Mouse (Mus musculus): Measurements from ENCODE around the gene Acot8.

The Acot8 gene

DNA sequence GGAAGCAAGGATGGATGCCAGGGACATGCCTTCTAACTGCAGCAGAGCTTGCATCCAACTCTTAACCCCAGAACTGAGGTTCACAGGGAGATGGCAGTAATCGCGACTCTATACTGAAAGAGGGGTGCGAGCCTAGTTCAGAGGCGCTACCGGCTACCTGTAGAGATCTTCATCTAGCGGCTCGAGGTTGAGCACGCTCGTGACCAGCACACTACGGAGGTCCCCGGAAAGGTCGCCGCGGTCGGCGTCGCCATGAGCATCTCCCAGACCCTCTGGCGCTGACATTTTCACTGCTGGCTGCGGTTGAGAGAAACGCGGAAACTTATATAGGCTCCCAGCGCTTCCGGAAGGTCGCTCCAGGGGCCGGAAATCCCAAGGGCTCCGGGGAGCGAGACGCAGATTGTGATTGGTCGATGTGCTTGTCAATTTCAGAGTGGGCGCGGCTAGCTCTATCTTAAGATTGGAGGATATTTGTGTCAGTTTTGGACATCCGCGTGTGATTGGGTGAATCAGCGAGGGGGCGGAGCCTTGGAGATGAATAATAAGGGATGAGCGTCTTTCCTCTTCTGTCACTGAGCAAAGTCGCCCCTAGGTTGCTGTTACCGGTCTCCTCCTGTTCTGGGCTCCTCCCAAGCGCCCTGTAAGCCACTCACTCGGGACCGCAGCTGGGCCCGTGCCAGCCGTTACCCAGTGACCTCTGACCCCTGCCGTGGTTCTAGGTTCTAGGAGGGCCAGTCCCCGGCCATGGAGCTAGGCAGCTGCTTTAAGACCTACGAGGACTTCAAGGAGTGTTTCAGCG lies at the start of gene Acot8, which contains the start of gene Zswim3:
TSS of gene Acot8 (minus strand) at position 350 of the 799 bp plus-strand sequence.
TSS of gene Zswim3 (plus strand) at position 566 of the 799 bp plus-strand sequence.
- peak; percentile 99 for DNase-seq

DNA sequence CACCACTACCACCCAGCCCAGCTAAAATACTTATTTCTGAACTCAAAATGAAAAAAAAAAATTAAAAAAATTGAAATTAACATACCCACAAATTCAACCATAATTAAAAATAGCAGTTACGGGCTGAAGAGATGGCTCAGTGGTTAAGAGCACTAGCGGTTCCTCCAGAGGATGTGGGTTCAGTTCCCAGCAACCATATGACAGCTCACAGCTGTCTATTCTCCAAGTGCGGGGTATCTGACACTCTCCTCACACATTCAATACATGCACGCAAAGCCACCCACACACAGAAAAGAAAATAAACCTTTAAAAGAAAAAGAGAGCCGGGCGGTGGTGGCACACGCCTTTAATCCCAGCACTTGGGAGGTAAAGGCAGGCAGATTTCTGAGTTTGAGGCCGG lies 45.4 kb upstream of the Acot8 start:
- no peak for DNase-seq

DNA sequence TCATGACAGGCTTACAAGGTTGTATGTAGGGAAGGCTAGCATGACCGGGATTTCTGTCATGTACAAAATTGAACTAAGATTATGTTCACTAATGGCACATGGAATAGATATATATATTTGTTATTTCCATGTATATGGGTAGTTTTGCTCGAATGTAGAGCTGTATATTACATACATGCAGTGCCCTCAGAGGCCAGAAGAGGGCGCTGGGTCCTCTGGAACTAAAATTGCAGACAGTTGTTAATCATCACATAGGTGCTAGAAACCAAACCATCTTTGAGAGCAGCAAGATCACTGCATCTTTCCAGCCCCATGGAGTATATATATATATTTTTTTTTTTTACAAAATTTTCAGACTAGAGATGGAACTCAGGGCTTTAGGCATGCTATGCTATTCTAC lies 41.1 kb upstream of the Acot8 start:
- DNase-seq, result no peak

DNA sequence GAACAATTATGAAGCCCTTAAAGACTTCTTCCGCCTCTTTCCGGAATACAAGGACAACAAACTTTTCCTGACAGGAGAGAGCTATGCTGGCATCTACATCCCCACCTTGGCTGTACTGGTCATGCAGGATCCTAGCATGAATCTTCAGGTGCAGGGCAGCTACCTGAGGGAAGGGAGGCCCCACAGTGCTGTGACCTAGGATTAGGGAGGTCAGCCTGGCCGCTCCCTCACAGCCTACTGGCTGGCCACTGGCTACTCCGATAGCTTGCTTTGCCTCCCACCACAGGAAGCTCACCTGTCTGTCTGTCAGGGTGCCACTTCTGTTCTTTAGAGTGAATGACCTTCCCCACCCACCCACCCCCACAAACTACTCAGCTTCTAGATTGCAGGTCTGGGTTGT lies 30.5 kb upstream of the Acot8 start:
- DNase-seq, result no peak

DNA sequence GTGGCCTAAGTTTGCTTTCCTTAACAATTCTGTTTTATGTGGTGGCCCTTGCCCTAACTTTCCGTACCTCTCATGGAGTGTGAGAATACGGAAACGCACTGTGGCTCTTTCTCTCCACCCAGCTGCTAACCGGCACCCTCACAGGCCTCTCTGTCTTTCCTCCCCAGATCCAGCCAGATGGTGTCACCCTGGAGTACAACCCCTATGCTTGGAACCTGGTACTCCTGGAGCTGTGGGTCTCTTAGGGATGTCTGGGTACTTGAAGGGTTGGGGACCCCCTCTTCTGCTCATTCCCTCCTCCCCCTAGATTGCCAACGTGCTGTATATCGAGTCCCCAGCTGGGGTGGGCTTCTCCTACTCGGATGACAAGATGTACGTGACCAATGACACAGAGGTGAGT lies 29.8 kb upstream of the Acot8 start:
- DNase-seq, result no peak

DNA sequence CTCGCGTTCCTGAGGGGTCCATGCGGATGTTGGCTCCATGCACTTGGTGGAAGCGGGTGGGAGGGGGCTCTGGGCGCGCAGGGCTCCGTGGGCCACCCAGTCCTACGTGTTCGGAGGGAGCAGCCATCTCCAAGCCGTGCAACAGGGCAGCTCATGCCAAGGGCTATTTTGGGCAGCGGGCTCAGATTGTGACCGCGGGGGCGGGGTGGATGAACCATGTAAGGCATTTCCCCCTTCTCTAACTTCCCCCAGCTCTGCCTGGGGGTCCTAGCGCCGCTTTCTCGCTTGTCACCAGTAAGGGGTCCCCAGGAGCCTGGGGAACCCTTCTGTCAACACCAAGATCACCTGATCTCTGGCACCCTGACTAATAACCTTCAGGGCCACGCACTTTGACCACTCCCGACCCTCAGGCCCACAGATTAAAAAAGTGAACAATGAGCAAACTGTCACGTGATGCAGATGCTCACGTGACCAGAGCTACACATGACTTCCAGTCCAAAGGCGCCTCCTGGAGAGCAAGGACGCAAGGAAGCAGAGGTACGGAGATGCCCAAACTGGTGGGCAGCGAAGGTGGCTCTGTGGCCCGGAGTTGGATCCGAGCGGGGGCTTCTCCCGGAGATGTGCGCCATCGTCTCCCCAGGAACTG lies 28.8 kb upstream of the Acot8 start, which contains the start of gene Neurl2:
TSS of gene Neurl2 (minus strand) at position 143 of the 646 bp plus-strand sequence.
- peak; percentile 95 for DNase-seq

DNA sequence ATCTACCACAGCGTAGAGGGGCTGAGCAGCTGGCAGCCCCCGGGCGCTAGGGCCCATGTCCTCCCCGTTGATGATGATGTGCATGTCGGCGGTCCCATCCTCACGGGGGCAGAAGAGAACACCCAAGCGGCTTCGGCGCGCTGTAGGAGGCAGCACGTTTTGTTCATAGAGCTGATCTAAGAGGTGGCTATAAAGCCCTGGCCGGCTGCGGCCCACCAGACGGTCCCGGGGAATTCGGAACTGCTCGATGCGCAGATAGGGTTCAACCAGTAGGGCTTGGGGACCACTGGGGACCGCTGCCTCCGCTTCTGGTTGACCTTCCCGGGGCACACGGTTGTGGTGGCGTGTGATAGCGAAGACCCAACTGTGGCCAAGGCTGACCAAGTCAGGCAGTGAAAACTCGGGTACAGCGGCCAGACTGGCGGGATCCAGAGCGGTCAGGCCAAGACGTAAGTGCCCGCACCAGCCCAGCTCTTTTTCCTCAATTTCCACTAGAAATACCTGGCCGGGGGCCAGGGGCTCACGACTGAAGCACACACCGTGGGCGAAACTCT lies 28.1 kb upstream of the Acot8 start, which contains the start of gene Ctsa:
TSS of gene Ctsa (plus strand) at position 126 of the 554 bp plus-strand sequence.
- DNase-seq, result peak; percentile 80

DNA sequence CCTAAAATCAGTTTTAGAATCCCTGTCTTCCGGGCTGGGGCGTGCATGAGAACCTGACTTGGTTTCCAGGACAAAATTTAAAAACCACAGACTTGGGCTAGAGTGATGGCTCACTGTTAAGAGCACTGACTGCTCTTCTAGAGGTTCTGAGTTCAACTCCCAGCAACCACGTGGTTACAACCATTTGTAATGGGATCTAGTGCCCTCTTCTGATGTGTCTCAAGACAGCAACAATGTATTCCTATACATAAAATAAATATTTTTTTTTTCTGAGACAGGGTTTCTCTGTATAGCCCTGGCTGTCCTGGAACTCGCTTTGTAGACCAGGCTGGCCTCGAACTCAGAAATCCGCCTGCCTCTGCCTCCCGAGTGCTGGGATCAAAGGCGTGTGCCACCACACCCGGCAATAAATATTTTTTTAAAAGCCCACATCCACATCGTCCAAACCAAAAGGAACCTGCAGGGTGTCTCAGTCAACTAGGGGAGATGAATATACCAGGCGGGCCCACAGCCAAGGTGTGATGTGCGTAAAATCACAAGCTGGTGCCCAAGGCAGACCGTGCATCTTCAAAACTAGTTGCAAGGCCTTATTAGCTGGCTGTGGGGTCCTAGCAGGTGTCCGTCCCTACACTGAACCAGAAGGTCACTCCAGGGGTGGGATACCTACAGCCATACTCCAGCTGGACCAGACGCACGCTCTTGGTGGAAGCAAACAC lies 27.5 kb upstream of the Acot8 start:
- DNase-seq, result peak; percentile 61

DNA sequence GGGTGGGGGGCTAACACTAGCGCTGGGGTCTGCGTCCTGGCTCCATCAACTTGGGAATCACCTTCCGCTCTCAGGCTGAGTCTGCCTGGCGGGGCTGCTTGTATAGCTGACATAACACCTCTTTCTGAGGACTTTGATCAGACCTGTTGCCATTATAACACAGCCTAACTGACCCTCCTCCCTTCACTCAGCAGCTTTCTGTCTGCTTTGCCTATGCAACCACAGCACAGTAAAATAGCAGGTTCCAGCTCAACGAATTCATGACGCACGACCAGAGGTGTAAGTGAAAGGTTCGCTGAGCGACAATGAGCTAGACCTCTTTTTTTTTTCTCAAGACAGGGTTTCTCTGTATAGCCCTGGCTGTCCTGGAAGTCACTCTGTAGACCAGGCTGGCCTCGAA lies 26.3 kb upstream of the Acot8 start:
- DNase-seq, result no peak

DNA sequence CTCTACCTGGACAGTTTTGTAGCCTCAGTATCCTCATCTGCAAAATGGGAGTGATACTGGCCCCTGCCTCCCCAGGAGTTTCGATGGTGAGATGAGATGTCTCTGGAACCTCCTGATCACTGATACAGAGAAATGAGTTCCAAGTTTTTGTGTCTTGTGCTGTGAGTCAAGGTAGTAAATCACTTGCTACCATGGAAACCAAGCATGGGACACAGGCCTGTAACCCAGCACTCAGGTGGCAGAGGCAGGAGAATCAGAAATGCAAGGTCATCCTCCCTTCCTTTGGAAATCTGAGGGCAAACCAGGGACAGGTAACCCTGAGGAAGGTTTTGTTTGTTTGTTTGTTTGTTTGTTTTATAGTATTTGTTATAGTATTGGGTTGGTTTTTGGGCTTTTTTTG lies 24.4 kb upstream of the Acot8 start:
- no peak for DNase-seq

DNA sequence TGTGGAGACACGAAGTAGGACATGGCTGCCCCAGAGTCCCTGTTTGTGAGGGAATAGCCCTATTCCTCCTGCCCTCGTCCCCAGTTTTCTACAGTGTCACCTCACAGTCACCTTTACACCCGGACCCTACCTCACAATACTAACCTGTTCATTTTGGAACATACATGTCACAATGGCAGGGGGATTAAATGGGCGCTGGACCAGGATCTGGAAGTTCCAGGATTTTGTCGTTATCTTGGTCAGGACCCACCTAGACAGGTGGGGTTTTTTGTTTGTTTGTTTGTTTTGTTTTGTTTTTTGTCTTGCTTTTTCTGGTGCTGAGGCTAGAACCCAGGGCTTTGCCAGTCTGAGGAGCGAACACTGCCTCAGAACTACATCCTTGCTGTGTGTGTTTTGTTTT lies 23.8 kb upstream of the Acot8 start, which contains the start of gene Spata25:
TSS of gene Spata25 (minus strand) at position 101 of the 400 bp plus-strand sequence.
- DNase-seq, result no peak

DNA sequence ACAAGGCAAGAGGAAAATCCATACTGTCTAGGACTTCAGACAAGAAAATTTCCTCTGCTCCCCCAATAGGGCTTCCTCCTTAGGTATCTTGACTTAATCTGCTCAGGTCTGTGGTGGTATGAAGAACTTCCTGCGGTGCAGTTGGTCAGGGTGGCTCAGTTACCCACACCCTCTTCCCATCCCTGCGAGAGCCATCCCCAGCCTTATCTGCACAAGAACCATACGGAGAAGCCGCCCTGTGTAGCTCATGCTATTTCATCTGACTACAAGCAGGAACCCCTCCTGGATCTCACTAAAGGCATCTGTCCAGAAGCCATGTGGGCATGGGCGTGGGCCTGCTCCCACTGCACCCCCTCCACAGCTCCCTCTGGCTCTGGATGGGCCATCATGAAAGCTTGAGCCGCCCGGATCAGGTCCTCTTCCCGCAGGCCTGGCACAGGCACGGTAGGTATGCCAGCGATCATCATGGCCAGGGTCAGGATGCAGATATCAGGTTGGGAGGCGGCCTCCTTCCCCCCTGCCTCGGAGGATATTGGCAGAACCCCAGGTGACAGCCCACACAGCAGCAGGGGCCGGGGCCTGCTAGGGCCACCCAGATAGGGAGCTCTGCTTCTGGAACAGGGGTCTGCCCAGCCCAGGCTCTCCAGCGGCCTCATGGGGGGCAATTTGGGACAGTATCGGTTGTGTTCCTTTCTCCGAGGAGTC lies 22.6 kb upstream of the Acot8 start:
- DNase-seq, result no peak

DNA sequence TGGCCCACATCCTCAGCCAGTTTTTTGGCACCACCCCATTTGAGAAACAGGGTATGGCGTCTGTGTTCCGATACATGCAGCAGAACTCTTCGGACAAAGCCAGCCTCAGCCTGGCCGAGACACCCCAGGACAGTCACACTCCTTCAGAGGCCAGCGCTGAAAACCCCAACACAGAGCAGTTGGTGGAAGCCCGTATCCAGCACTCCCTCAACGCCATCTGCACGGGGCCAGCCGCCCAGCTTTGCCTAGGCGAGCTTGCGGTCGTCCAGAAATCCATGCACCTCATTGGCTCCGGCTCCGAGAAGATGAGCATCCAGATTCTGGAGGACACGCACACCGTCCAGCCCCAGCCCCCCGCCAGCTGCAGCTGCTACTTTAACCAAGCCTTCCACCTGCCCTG lies 20.8 kb upstream of the Acot8 start:
- DNase-seq, result no peak

DNA sequence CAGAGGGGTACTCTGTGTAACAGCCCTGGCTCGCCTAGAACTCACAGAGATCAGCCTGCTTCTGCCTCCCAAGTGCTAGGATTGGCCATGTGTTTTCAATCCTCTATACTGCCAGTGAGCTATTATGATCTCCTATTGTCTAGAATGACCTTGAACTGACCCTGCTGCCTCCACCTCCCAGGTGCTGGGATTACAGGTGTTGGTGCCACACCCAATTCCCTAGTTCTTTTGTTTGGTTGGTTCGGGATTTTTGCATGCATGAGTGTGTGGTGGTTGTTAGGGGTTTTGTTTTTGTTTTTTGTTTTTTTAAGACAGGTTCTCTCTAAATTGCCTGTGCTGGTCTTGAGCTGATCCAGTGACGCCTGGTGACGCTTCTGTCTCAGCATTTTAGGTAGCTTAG lies 19.3 kb upstream of the Acot8 start:
- no peak for DNase-seq

DNA sequence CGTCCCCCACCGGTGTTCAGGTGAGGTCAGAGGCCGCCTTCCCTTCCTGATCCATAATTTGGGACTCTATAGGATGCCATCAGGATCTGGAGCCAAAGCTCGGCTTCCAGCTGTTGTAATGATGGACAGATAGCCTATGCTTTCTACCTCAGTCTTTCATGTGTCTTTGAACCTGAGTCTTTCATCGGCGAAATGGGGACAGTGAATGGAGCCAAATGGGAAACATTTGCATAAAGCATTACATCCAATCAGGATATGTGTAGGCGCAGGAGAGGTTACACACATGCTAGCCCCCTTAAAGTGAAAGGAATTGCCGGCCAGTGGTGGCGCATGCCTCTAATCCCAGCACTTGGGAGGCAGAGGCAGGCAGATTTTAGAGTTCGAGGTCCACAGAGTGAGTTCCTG lies 18.5 kb upstream of the Acot8 start:
- no peak for DNase-seq

DNA sequence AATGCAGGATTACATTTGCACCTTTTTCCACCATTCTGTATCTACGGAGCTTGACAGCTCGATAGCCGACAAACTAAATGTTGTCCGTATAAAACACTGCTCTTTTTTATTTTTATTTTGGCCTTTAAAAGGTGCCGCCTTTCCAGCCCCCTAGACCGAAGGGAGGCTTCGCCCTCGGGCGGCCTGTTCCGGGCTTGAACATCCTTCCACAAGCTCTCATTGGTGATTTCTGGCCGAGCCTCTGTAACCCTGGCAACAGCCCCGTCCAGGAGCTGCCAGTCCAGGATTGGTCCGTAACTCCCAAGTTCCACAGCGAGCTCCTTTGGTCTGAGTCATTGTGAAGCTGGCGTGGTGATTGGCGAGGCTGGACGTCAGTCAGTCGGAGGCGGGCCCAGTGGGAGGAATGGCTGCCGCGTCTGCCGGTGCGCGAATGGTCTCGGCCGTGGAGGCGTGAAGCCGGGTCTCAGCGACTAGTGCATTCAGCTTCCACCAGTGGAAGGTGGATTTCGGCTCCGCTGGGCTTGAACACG lies 18.0 kb upstream of the Acot8 start, which contains the start of gene Zswim1:
TSS of gene Zswim1 (plus strand) at position 51 of the 530 bp plus-strand sequence.
- DNase-seq, result peak; percentile 100

DNA sequence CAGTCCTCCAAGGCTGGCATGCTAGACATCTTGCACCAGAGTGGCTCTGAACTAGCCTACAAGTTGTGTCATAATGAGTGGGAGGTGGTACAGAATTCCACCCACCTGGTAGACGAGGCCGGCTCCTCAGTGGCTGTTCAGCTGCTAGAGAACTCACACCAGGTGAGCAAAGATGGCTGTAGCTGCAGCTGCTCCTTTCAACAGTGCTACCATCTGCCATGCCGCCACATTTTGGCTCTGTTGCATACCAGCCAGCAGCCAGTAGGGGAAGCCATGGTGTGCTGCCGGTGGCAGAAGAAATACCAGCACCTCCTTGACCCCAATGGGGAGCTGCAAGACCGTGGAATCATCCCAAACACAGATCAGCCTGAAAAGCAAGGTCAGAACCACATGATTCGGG lies 16.4 kb upstream of the Acot8 start:
- DNase-seq, result no peak

DNA sequence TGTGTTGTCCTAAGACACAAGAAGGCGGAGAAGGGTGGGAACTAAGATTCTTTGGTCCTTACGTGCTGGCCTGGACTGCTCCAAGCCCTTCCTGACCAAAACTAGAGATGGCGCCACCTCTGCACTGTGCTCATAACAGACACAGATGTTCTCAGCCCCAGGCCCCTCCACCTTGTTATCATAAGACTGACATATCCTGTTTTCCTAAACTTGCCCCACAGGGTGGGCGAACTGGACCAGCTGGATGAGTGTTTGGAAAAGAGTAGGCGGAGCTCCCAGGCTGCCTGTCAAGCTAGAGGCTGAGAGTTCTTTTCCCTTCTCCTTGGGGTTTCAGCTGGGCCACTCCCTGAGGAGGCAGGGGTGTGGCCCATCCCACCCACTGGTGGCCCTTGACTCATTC lies 13.0 kb upstream of the Acot8 start:
- no peak for DNase-seq

DNA sequence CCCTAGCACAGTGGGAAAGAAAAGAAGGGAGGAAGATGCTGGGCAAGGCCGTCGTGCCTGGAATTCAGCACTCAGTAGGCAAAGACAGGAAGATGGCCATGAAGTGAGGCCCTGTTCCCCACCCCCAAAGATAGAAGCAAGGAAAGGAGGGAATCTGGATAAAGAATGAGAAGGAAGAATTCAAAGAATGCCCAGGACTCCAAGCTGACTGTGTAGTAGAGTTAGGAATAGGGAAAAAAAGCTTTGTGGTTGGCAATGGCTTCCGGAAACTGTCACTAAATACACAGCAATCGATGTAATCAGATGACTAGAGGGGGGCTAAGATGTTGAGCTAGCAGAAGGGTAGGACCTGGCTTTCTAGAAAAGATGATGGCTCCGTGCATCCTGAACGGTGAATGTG lies 12.5 kb upstream of the Acot8 start:
- DNase-seq, result no peak

DNA sequence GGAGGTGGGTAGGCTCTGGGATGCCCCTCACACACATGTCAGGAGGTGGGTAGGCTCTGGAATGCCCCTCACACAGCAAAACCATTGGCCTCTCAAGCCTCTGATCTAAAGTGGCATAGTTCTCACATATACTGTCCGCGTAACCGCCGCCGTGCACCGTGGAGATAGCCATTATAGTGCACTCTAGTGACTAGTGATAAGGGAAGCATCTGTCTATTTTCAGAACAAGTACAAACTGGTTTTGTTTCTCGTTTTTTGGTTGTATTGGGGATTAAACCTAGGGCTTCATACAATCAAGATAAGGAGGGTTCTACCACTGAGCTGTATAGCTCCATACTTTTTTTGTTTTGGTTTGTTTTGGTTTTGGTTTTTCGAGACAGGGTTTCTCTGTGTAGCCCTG lies 11.1 kb upstream of the Acot8 start:
- no peak for DNase-seq

DNA sequence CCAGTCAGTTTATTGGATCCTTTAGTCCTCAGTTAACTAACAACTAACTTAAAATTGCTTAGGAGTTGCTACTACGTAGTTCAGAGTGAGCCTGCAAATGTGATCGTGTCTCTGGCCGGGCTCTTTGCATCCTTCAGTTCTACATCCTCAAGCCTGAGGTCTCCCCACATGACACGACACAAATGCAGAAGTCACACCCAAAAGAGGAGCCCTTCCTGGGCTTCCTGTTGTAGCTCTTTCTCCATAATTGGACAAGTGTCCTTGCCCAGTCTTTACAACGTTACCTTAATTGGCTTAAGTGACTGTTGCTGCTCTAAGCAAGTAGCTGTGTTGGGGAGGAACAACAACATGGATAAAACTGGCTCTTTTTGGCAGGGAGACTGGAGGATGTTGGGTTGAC lies 10.7 kb upstream of the Acot8 start:
- DNase-seq, result no peak

DNA sequence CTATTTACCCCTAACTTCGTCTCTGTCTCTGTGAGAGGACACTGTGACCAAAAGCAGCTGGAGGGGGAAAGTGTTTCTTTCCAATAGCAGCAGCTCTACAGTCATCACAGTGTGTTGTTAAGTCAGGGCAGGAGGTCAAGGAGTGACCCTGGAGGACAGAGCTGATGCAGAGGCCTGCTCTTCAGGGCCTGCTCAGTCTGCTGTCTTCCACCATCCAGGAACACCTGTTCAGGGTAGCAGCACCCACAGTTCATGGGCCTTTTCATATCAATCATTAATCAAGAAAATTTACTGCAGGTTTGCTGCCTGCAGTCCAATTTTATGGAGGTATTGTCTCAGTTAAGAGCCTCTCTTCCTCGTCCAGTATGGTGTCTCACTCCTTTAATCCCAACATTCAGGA lies 8.9 kb upstream of the Acot8 start:
- DNase-seq, result no peak
